Mouse (Mus musculus): ENCODE measurements around the gene Evx2. TPM values are rescaled to one million over a fixed set of nuclear protein-coding genes. Genes with fewer than 3 reads are reported as not detected.

Gene Evx2
- polyA plus RNA-seq (2017; shearing (Covaris generic)): not detected

GRCm38 (mm10) chr2:74659507-74660005, at the start of gene Evx2:
Gene Evx2, minus strand, starts transcription at chr2:74659557.

DNA sequence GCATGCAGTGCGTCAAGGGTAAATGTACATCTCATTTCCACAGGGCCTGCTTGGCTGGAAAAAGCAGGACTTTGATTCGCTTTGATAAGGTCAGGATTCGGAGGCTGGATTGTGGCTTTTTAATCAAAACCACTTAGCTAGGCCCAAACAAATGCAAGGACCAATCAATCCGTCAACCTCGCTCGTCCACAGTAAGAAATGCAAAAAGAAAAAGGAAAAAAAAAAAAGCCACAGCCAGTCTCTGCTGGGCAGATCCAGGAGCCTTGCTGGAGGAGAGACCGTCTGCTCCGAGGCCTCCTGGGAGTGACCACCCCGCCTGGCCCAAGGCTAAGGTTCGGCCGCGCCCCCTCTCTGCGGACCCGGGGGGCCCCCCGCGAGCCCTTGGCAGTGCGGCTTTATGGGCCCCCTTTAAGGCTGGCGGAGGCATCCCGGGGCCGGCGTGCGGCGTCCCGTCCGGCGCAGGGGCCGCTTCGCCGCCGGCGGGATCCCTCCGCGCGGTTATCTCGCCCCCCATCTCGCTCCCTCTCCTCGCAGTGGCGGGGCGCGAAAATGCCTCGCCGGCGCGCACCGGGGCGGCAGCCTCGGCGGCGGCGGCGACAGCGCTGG, 45.1 kb upstream of the Evx2 start, which contains the start of gene Hoxd8:
Gene Hoxd8, plus strand, starts transcription at position 223 of the 606 bp plus-strand sequence.

GRCm38 (mm10) chr2:74697567-74698121, 38.3 kb upstream of the Evx2 start, which contains the start of gene Hoxd9:
Gene Hoxd9, plus strand, starts transcription at chr2:74697727.

GRCm38 (mm10) chr2:74691022-74691951, 31.9 kb upstream of the Evx2 start, which contains the start of gene Hoxd10:
Gene Hoxd10, plus strand, starts transcription at chr2:74691924.

GRCm38 (mm10) chr2:74678891-74679595, 19.7 kb upstream of the Evx2 start, which contains the start of gene Hoxd11:
Gene Hoxd11, plus strand, starts transcription at chr2:74679557.

GRCm38 (mm10) chr2:74674881-74675665, 15.7 kb upstream of the Evx2 start, which contains the start of gene Hoxd12:
Gene Hoxd12, plus strand, starts transcription at chr2:74675013.

DNA sequence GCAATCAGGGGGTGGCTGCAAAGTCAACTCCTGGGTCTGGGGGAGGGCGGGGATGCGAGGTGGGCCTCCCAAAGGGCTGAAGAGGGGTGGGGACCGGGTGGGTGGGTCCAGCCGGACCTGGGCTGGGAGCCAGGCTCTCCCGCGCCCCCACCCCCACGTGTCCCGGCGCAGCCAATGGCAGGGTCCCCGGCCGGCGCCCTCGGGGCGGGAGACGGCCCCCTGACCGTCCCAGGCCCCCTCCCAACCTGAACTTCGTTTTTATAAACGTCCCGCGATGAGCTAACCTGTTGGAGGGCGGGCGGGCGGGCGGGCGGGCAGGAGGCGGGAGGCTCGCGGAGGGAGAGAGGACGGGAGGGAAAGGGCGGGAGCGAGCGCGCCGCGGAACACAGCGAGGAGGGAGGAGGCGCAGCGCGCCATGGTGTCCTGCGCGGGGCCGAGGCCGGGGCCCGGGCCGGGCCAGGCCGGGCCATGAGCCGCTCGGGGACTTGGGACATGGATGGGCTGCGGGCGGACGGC, 8.5 kb upstream of the Evx2 start, which contains the start of gene Hoxd13:
Gene Hoxd13, plus strand, starts transcription at position 469 of the 516 bp plus-strand sequence.

Other genes with a start within 250 kb of the Evx2 start
- 21.1 TPM for gene Lnpk, start 80.1 kb downstream of the Evx2 start, polyA plus RNA-seq (2017; shearing (Covaris generic))
- gene Hoxd13, start 8.8 kb upstream of the Evx2 start, polyA plus RNA-seq (2017; shearing (Covaris generic)): not detected
- gene Hoxd12, start 15.5 kb upstream of the Evx2 start, polyA plus RNA-seq (2017; shearing (Covaris generic)): not detected
- gene Hoxd11, start 20.0 kb upstream of the Evx2 start, polyA plus RNA-seq (2017; shearing (Covaris generic)): not detected
- gene Hoxd10, start 32.4 kb upstream of the Evx2 start, polyA plus RNA-seq (2017; shearing (Covaris generic)): not detected
- gene Hoxd9, start 38.2 kb upstream of the Evx2 start, polyA plus RNA-seq (2017; shearing (Covaris generic)): not detected
- not detected for gene Hoxd8, start 45.1 kb upstream of the Evx2 start, polyA plus RNA-seq (2017; shearing (Covaris generic))
- gene Hoxd3, start 52.4 kb upstream of the Evx2 start, polyA plus RNA-seq (2017; shearing (Covaris generic)): not detected
- not detected for gene Hoxd4, start 52.4 kb upstream of the Evx2 start, polyA plus RNA-seq (2017; shearing (Covaris generic))
- not detected for gene Gm28230, start 67.2 kb upstream of the Evx2 start, polyA plus RNA-seq (2017; shearing (Covaris generic))
- gene Hoxd1, start 103.4 kb upstream of the Evx2 start, polyA plus RNA-seq (2017; shearing (Covaris generic)): not detected
- gene Mtx2, start 166.2 kb upstream of the Evx2 start, polyA plus RNA-seq (2017; shearing (Covaris generic)): 18.1 TPM